Mouse (Mus musculus): ENCODE results near the gene Lrrn1. TPM values are rescaled to one million over a fixed set of nuclear protein-coding genes. Genes with fewer than 3 reads are reported as not detected.

The Lrrn1 gene
- 73.2 and 90.6 TPM in 2 replicates for polyA plus RNA-seq (2016; fragmentation: Nextera tagmentation; extraction: Ambion mirVana)

DNA sequence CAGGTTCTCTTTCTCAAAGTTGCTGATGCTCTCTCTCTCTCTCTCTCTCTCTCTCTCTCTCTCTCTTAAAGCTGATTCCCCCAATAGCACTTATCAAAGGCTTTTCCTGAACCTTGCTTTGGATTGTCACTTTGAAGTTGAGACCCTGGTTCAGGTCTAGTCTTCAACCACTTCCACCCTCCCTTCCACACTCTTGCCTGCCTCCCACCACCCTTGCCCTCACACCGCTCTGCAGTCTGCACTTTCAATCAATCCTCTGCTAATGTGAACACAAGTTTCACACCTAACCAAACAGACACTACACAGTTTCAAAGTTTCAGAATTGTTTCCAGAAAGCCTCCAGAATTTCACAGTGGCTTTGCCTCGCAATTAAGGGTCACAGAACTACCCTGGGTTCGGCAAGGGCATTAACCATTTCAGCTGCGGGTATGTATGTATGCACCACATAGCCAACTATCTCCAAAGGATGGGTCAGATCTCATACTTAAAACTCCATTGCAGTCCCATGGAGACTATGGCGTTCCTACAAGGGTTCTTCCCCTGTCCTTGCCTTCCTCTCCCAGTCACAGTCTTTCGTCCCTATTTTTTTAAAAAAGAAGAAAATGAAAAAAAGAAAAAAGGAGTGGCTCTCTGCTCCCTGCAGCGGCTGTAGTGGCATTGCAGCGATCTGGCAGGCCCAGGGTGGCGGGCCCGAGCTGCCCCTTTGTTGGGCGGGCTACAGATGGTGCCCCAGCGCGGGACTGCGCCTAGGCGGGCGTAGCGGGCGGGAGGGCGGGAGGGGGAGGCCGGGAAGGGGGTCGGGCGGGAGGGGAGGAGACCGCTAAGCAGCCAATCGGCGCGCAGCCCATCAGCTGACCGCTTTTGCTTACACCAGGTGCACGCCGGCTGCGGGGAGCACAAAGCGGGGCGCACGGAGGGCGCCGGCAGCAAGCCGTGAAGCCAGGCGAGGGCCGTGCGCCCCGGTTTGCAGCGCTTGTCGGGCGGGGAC lies at the start of gene Lrrn1:
Lrrn1 (plus strand) TSS at position 892 of the 988 bp plus-strand sequence.
- DNase-seq (ENCODE audit: low spot score), result peak; percentile 83
- H3K27ac ChIP-seq (replicated peaks), result peak within 1 kb of the TSS; percentile 94
- no peaks in the 10 kb centered on the region for H3K36me3 ChIP-seq
- H3K9me3 ChIP-seq (replicated peaks), result no peaks in the 10 kb centered on the region
- no peaks in the 10 kb centered on the region; the same call in 1 of the 2 replicates for H3K27me3 ChIP-seq (ENCODE audit: low read depth, poor library complexity, severe bottlenecking)
- WGBS, result 7% methylated on average over 25 of the region's 43 CpGs
- H3K4me3 ChIP-seq, result peak within 1 kb of the TSS; percentile 87
- H3K4me1 ChIP-seq, result peaks cover 49% of the 10 kb centered on the region

DNA sequence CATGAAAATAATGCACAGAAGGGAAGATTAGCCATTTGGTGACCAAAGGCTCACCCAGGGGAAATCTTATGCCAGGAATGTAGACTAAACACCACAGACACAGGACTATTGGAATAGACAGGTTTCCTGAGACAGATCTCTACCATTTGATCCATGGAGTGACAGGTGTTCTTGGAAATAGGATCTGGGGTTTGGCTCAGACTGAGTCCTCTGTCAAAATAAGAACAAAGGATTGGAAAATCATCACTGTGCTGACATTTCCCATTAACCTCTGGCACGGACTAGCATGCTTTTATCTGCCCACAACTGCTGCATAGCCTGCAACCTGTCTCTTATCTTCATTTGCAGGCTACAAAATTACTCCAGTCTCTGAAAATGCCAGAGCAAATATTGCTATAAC lies 35.1 kb upstream of the Lrrn1 start:
- 74% methylated on average over 1 of the region's 1 CpGs for WGBS

DNA sequence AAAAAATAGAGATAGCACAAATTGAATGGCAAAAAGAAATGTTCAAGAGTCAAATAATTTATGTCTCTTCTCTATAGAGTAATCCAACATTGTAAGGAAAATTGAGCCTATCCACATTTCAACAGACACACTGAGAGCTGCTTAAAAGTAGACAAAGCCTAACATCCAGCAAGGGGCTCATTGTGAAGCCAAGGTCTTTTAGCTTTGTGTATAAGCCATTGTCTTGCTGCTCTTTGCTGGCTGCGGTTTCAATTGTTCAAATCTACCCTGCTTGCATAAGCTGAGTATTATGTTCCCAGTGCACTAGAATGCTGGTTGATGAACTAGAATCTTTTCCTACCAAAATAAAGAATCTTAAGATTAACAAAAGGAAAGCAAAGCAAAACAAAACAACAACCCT lies 33.7 kb upstream of the Lrrn1 start:
- Histone ChIP-seq H3K27me3 (ENCODE audit: low read depth, poor library complexity, severe bottlenecking) (no peaks in the 10 kb centered on the region), H3K27ac (replicated peaks) (no peak overlapping the region), H3K9me3 (replicated peaks) (no peaks in the 10 kb centered on the region), H3K4me3 (no peak overlapping the region), H3K36me3 (no peaks in the 10 kb centered on the region), H3K4me1 (peaks cover 12% of the 10 kb centered on the region)
- DNase-seq (ENCODE audit: low spot score), result no peak
- 29% methylated on average over 1 of the region's 1 CpGs for WGBS

More for the DNA sequence above, 35.1 kb upstream of the Lrrn1 start:
- H3K4me1 ChIP-seq, result peaks cover 12% of the 10 kb centered on the region
- H3K36me3 ChIP-seq, result no peaks in the 10 kb centered on the region
- no peaks in the 10 kb centered on the region for H3K9me3 ChIP-seq (replicated peaks)
- H3K27me3 ChIP-seq (ENCODE audit: low read depth, poor library complexity, severe bottlenecking), result no peaks in the 10 kb centered on the region
- H3K4me3 ChIP-seq, result no peak overlapping the region
- 0 out of 2 replicates have a peak overlapping the region, but pooled peaks have one; percentile 33 for H3K27ac ChIP-seq (replicated peaks)
- no peak for DNase-seq (ENCODE audit: low spot score)

DNA sequence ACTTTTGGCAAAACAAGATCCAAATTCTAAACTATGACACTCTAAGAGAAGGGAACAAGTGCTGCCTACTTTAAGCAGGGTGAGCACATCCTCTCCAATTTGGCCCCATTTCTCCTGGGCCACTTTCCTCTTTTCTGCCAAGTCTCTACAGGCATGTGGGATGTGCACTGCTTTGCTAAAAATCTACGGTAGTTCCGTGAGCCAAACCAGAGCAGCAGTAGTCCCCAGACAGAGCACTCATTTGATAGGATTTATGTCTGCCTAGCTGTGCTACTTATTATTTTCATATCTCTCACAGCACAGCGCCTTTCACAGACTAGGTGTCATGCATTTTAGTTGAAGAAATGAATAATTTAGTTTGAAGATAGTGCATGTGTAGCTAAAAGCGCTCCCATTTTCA lies 15.9 kb upstream of the Lrrn1 start:
- H3K36me3 ChIP-seq, result no peaks in the 10 kb centered on the region
- no peak overlapping the region for H3K4me3 ChIP-seq
- no peak for DNase-seq (ENCODE audit: low spot score)
- no peaks in the 10 kb centered on the region for H3K27me3 ChIP-seq (ENCODE audit: low read depth, poor library complexity, severe bottlenecking)
- no peaks in the 10 kb centered on the region for H3K9me3 ChIP-seq (replicated peaks)
- no peaks in the 10 kb centered on the region for H3K4me1 ChIP-seq
- H3K27ac ChIP-seq (replicated peaks), result no peak overlapping the region
- 88% methylated on average over 4 of the region's 4 CpGs for WGBS

DNA sequence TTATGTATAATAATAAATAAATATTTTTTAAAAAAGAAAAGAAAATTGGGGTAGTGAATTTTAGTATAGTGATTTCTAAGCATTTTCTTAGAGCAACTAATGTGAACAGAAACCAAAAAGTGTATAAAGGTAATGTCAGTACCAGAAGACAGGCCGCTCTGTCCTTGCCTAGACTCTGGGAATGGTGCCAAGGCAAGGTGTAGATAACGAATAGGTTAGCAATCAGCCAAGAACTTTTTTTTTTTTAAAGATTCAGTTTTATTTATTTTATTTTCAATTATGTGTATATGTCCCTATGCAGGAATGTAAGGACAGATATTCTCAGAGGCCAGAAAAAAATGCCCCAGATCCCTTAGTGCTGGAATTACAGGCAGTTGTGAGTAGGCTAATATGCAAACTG lies 5.6 kb upstream of the Lrrn1 start:
- peaks cover 2% of the 10 kb centered on the region for H3K4me1 ChIP-seq
- no peaks in the 10 kb centered on the region for H3K9me3 ChIP-seq (replicated peaks)
- no peak overlapping the region for H3K4me3 ChIP-seq
- no peaks in the 10 kb centered on the region for H3K27me3 ChIP-seq (ENCODE audit: low read depth, poor library complexity, severe bottlenecking)
- no peak for DNase-seq (ENCODE audit: low spot score)
- WGBS, result 92% methylated on average over 2 of the region's 2 CpGs
- no peak overlapping the region for H3K27ac ChIP-seq (replicated peaks)
- H3K36me3 ChIP-seq, result no peaks in the 10 kb centered on the region

DNA sequence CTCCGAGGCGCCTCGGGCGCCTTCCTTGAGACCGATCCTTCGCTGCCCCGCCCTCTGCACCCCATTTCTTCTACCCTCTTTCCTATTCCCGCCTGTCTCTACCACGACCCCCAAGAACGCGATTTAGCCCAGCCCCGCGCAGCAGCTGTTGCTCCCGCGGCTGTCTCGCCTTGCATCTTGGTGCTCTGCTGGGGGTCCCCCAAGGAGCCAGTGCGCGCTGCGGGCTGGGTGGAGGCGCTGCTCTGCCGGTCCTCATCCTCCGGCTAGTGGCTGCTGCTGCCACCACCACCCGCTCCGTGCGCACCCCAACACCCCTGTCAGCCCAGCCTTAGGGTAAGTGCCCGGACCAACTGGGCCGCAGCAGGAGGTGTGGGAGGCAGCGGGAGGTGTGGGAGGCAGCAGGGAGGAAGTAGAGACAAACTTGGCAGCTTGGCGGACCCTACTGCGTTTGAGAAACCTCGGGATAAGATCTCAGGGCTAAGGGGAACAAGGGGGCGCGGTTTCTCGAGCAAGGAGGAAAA lies 403 bp downstream of the Lrrn1 start:
- under 1% methylated on average over 31 of the region's 34 CpGs for whole genome bisulfite sequencing
- DNase-seq (ENCODE audit: low spot score), result peak; percentile 64

DNA sequence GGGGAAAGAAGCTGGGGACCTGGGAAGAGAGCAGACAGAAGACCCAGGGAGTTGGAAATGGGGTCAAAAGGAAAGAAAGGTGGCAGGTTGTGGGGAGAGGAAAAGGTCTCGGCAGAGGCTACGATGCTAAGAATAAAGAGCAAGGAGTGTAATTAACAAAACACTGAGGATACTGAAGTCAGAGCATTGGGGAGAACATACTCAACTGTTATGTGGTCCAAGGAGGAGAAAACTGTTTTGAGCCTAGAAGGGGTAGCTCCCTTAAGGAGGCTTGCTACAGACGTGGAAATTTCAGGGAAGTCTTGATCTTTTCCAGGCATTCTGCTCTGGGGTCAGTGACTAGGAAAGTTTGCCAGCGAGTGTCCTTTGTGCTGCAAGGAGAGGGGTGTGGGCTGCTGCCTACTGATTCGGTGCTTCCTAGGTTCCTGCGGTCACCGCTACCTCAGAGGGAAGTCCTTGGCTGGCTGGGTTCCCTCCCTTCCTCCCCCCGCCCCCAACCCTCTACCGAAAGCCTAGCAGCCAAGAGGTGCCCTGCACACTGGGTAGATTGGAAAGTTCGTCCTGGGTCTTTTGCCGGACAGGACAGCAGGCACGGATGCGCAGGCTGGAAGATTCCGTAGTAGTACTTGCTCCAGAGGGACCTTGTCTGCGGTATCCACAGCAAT lies 1.2 kb downstream of the Lrrn1 start:
- 2% methylated on average over 15 of the region's 15 CpGs for WGBS

More for the DNA sequence above, 403 bp downstream of the Lrrn1 start:
- Histone ChIP-seq H3K4me1 (peaks cover 57% of the 10 kb centered on the region), H3K27ac (replicated peaks) (peak overlapping the region; percentile 94), H3K27me3 (ENCODE audit: low read depth, poor library complexity, severe bottlenecking) (no peaks in the 10 kb centered on the region; the same call in 1 of the 2 replicates), H3K4me3 (peak overlapping the region; percentile 87), H3K9me3 (replicated peaks) (no peaks in the 10 kb centered on the region), H3K36me3 (no peaks in the 10 kb centered on the region)

DNA sequence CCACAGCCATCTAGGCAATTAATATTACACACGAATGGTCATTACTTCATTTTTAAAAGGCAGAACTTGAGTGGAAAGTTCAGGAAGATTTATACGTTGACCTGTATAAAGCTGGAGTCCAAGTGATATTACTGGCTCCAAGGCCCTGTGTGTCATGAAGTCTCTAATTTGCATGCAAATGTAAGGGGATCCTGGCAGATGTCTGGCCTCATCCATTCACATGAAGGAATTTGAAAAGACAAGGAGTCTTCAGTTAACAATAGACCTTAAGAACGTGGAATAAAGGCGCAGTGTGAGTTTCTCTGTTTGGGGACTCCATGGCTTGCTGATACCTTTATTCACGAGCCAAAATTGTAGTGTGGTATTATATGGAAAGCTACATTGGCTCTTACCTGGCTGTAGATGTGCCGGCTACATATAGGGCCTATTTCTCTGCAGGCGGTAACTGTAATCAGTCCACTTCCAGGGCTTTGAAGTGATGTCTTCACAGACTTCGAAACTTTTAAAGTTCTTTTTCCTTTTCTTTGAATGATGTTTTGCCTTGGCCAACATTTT lies 2.0 kb downstream of the Lrrn1 start:
- Histone ChIP-seq H3K9me3 (replicated peaks) (no peaks in the 10 kb centered on the region), H3K36me3 (no peaks in the 10 kb centered on the region), H3K27me3 (ENCODE audit: low read depth, poor library complexity, severe bottlenecking) (no peaks in the 10 kb centered on the region; the same call in 1 of the 2 replicates), H3K4me3 (peak overlapping the region; percentile 87), H3K27ac (replicated peaks) (peak overlapping the region; percentile 94), H3K4me1 (peaks cover 61% of the 10 kb centered on the region)
- DNase-seq (ENCODE audit: low spot score), result peak; percentile 32
- WGBS, result 20% methylated on average over 8 of the region's 8 CpGs

More for the DNA sequence above, 1.2 kb downstream of the Lrrn1 start:
- Histone ChIP-seq H3K27me3 (ENCODE audit: low read depth, poor library complexity, severe bottlenecking) (no peaks in the 10 kb centered on the region; the same call in 1 of the 2 replicates), H3K4me1 (peaks cover 61% of the 10 kb centered on the region), H3K9me3 (replicated peaks) (no peaks in the 10 kb centered on the region), H3K4me3 (peak overlapping the region; percentile 87), H3K27ac (replicated peaks) (peak overlapping the region; percentile 94), H3K36me3 (no peaks in the 10 kb centered on the region)
- DNase-seq (ENCODE audit: low spot score), result peak; percentile 53

DNA sequence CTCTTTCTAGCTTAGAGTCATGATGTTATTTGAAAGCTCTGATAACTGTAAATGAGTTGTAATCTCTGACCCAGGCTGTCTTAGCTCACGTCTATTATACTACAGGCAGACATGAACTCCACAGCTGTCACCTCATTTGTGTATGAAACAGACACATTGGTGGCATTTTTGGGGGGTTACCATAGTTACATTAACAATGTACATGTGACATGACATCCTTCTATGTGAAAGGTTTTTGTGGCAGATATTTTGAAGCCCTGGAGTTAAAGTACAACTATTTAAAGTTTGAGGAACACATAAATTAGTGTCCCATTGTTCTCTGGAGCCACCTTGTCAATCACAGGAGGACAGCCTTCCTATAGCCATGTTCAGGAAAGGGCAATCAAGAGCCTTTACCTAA lies 5.0 kb downstream of the Lrrn1 start:
- no peak for DNase-seq (ENCODE audit: low spot score)
- Histone ChIP-seq H3K27ac (replicated peaks) (no peak overlapping the region), H3K4me3 (no peak overlapping the region), H3K27me3 (ENCODE audit: low read depth, poor library complexity, severe bottlenecking) (no peaks in the 10 kb centered on the region; the same call in 1 of the 2 replicates), H3K9me3 (replicated peaks) (no peaks in the 10 kb centered on the region), H3K4me1 (peaks cover 58% of the 10 kb centered on the region), H3K36me3 (peaks cover 13% of the 10 kb centered on the region; the same call in 1 of the 2 replicates)
- 27% methylated on average over 1 of the region's 1 CpGs for WGBS

DNA sequence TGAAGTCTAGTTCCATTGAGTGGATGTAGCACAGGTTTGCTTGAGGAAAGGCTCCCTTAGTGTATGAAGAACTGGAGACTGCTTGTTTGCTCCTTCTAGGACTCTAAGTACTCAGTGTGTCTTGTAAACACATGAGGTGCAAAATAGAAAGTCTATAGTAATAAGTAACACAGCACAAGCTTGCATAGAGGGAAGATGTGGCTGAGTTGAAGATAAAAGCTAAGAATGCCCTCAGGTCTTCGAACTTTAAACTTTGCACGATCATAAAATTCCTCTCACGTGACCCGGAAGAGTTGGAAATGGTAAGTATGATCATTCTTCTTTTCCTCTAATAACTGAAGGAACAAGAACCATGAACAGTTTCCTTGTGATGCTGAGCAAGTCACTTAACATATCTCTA lies 7.1 kb downstream of the Lrrn1 start:
- 94% methylated on average over 4 of the region's 4 CpGs for WGBS
- DNase-seq (ENCODE audit: low spot score), result no peak
- no peak overlapping the region for H3K4me3 ChIP-seq
- no peaks in the 10 kb centered on the region; the same call in 1 of the 2 replicates for H3K27me3 ChIP-seq (ENCODE audit: low read depth, poor library complexity, severe bottlenecking)
- H3K27ac ChIP-seq (replicated peaks), result no peak overlapping the region
- H3K4me1 ChIP-seq, result peaks cover 41% of the 10 kb centered on the region
- peaks cover 22% of the 10 kb centered on the region; the same call in 1 of the 2 replicates for H3K36me3 ChIP-seq
- H3K9me3 ChIP-seq (replicated peaks), result no peaks in the 10 kb centered on the region

DNA sequence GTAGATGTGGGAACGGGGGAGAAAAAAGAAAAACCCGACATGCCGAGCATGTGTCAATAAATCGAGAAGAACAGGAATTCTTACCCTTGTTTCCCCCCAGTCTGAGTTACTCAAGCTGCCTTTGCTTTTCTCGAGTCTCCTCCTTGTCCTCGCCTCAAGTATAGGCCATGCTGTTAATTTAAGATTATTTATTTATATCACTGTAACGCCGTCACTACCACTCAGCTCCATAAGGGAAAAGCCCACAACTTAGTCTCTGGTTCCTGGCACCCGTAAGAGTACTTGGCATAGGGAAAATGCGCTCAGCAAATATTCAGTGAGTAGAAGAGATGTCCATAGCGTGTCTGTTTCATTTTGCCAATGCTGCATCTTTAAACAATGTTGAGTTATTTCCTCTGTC lies 11.7 kb downstream of the Lrrn1 start:
- H3K4me1 ChIP-seq, result peaks cover 5% of the 10 kb centered on the region; the same call in 1 of the 2 replicates
- WGBS, result 89% methylated on average over 11 of the region's 11 CpGs
- no peaks in the 10 kb centered on the region; the same call in 1 of the 2 replicates for H3K9me3 ChIP-seq (replicated peaks)
- no peak overlapping the region for H3K4me3 ChIP-seq
- H3K27me3 ChIP-seq (ENCODE audit: low read depth, poor library complexity, severe bottlenecking), result no peaks in the 10 kb centered on the region
- no peak for DNase-seq (ENCODE audit: low spot score)
- H3K27ac ChIP-seq (replicated peaks), result no peak overlapping the region
- H3K36me3 ChIP-seq, result peaks cover 43% of the 10 kb centered on the region

DNA sequence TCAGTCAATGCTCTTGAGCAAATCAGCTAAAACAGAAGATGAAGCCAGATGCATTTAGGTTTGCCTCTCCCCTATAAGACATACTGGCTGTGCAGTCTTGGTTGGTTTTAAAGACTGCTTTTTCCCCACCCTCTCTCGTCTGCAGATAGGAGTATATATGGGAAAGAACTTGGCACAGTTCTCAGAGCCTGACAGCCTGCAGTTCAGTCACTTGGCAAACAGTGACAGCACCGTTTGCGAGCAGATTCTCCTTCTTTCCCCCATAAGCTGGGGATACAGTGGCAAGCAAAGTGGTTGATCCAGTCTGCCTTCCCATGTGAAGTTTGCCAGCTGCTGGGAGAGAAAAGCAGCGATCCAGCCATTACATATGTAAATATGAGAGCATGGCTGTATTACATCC lies 12.3 kb downstream of the Lrrn1 start:
- WGBS, result 91% methylated on average over 4 of the region's 4 CpGs
- peaks cover 43% of the 10 kb centered on the region for H3K36me3 ChIP-seq

More for the DNA sequence above, 12.3 kb downstream of the Lrrn1 start:
- no peak overlapping the region for H3K4me3 ChIP-seq
- H3K9me3 ChIP-seq (replicated peaks), result no peaks in the 10 kb centered on the region; the same call in 1 of the 2 replicates
- peaks cover 5% of the 10 kb centered on the region; the same call in 1 of the 2 replicates for H3K4me1 ChIP-seq
- DNase-seq (ENCODE audit: low spot score), result no peak
- H3K27me3 ChIP-seq (ENCODE audit: low read depth, poor library complexity, severe bottlenecking), result no peaks in the 10 kb centered on the region
- H3K27ac ChIP-seq (replicated peaks), result no peak overlapping the region

Measured in midbrain, embryonic 10.5 days (tissue).